Mouse (Mus musculus) kidney, postnatal 10 days (tissue): ENCODE measurements around the gene Unk.

Experiments
- DNase-seq: peaks from one replicate; pipeline ENCODE4 v3.0.0; 2021; ENCODE audit warnings: mixed read lengths

Unk gene

DNA sequence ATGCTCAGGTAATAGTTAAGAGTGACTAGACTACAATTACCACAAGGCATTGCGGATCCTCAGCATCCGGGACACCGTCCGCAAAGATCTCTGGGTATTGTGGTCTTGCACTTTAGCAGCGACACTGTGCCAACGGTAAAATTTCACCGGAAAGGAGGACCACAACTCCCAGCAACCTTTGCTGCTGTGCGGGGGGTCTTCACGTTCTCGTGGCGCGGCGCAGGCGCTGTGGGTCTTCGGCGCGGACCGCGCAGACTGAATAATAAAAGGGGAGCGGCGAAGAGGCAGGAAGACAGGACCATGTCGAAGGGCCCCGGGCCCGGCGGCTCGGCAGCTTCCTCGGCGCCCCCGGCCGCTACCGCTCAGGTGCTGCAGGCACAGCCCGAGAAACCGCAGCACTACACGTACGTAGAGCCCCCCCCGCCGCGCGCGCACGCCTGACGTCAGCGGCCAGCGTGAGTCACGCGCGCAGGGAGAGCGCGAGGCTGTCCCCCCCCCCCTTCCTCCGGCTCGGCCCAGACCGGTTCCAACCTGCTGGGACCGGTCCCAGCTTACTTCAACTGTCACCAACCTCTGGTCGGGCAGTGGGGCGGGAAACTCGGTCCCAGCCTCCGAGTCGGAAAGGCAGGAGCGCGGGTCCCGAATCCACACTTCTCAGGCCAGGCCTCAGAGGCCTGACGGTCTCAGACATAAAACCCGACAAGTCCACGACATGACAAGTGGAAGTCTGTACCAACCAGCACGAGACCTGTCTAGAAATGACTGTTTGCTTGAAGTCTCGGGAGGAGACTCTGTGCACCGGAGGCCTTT is at the start of gene Unk:
Unk (plus strand) TSS at position 235 of the 810 bp plus-strand sequence.
- peak; percentile 98 for DNase-seq

DNA sequence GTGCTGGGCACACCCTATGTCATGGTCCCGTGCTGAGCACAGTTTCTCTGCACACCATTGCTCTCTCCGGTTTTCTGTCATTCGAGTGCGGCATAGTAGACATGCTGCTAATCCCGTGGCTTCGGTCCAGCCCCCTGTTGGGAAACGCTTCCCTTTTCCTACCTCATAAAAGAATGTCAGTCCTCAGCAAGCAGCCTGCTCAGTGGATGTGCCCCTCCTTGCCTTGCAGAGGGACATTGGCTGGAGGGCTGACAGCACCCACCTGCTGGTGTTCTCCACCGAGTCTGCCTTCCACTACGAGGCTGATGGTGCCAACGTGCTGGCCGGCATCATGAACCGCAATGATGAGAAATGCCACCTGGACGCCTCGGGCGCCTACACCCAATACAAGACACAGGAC is 47.6 kb upstream of the Unk start:
- no peak for DNase-seq

DNA sequence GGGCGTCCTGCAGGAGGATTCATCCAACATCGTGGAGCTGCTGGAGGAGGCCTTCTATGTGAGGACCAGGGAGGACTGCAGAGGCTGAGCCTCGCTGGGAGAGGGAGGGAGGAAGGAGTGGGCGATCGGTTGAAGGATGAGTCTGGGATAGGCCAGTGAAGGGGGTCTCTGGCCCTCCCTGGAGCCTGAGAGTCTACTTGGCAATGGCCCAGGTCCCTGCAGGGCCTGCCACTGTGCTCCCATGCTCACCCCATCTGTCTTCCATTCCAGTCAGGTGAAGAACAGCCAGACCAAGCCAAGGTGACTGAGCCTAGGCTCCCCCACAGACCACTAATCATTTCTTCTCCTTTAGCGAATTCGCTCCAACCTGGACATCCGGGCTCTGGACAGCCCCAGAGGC is 46.8 kb upstream of the Unk start:
- DNase-seq = no peak

DNA sequence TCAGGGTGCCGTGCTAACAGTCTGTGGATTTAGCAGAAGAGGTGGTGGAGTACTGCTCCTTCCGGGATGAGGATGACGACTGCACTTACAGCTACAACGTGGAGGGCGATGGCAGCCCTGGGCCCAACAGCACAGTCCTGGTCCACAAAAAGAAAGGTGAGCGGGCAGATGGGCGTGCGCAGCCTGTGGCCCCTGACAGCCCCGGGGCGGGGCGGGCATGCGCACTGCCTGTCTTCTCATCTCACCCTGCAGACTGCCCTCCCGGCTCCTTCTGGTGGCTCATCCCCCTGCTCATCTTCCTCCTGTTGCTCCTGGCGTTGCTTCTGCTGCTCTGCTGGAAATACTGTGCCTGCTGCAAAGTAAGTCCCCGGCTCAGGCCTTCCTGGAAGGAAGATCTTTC is 40.4 kb upstream of the Unk start:
- no peak for DNase-seq

DNA sequence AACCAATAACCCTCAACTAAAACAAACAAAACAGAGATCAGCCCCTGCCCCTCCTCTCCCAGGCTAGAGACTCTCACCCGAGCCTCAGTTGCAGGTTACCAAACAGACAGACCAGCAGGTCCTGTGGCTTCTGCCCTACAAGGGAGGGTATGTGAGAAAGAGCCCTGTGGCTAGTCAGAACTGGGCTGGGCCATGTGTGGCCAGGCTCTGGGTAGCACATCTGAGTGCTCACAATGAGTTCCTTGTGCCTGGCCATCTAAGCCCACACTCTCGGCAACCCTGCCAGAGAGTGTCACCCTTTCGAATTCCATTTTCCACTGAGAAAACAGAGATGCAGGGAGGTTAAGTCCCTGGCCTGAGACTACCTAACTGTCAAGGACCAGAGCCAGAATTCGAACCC is 38.0 kb upstream of the Unk start:
- no peak for DNase-seq

DNA sequence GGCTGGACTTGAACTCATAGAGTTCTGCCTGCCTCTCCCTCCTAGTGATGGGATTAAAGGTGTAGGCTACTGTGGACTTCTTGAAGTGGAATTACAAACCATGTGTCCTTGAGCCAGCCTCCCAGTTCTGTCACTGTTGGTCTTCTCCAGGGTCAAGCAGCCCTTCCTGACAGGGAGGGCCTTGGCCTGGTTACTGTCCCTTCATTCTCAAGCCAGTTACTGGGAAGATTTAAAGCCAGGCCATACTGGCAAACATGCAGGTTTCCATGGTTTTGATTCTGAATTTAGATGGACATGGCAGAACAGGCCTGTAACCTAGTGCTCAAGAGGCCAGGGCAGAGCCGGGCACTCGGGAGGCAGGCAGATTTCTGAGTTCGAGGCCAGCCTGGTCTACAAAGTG is 34.9 kb upstream of the Unk start:
- DNase-seq = no peak

DNA sequence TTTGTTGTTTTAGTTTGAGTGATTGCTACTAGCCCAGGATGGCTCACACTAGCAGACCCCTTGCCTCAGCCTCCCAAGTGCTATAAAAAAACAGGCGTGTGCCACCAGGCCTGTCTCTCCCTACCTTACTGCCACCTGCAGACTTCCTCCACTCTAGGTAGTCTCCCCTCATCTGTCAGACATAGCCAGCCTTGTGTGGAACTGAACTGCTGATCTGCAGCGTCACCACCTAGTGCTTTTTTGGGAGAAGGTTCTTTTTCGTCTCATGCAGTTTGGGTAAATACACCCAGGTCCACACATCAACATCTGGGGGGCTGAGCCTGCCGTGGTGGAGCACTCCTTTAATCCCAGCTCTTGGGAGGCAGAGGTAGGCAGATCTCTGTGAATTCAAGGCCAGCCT is 33.1 kb upstream of the Unk start:
- DNase-seq = no peak

DNA sequence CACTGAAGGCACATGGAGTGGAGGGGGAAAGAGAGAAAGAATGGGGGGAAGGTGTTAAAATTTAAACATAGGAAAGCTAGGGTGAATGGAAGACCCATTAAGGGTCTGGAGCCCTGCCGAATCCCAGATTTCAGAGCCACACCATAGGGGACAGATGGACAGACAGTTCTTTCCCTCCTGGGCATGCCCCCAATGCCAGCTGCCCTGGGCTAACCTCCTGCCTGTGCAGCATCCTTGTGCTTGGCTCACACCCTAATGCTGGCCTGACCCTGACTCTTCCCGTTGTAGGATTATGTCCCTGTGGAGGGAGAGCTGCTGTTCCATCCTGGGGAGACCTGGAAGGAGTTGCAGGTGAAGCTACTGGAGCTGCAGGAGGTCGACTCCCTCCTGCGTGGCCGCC is 32.5 kb upstream of the Unk start:
- no peak for DNase-seq

DNA sequence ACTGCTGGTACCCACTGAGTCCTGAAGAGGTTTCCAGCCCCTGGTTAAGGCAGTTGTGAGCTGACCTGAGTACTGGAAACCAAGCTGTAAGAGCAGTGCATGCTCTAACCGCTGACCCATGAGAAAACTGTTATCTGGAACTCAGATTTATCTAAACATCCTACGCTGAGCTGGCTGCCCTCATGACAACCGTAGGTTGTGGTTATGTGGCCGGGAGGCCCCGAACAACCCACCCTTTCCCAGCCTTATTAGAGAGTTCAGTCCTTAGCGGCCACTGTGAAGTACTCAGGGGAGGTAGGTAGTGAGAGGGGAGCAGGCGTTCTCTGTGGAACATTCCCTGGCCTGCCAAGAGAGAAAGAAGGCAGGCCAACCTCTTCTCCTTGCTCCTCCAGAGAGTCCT is 31.1 kb upstream of the Unk start:
- DNase-seq = no peak

DNA sequence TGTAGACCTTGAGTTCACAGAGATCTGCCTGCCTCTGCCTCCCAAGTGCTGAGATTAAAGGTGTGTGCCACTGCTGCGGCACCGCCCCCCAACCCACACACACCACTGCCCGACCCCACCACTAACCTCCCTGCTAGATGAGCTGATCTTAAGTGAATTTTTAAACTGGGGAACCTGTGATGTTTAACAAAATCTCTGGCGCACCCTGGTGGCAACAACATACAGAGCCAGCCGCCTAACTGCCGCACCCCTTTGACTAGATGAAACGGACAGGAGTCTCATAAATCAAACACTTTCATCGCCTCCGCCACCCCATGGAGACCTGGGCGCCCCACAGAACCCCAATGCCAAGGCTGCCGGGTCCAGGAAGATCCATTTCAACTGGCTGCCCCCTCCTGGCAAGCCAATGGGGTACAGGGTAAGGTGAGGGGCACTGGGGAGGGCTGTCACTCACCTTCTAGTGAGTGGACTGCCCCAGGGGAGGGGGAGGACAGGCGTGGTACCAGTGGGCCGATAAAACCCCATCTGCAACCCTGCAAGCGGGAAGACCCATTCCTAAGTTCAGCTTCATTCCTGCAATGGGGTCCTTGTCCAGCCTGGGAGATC is 30.5 kb upstream of the Unk start:
- peak; percentile 90 for DNase-seq

DNA sequence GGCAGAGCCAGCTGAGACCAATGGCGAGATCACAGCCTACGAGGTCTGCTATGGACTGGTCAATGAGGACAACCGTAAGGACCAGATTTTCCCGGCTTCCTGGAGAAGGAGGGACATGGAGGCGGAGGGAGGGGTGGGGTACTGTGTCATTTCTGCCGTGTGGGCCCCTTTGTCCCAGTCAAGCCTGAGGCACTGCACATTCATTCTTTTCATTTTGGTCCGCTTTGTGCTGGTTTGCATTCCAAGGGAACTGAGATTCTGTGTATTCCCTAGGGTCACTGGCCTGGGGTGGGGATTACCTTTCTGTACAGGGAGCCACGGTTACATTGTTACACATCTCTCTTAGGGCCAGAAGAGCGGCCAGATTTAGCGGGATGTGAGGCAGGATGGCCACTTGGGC is 29.5 kb upstream of the Unk start:
- no peak for DNase-seq

DNA sequence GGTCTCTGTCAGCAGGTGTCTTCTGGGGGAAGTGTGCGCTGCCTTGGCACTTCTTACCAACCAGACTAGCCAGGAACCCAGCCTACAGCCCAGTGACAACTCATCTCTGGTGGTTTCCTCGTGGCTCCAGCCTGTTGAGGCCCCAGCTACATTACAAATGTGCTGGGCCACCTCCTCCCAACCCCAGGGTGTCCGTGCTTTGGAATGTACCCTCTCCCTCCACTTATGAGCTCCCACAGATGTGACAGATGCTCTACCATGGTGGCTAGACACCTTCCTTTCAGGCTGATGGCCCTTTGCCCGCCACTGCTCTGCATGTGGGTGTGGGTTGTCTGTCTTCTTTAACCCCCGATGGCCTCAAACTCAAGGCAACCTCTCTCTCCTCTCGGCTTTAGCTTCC is 28.4 kb upstream of the Unk start:
- DNase-seq = no peak

DNA sequence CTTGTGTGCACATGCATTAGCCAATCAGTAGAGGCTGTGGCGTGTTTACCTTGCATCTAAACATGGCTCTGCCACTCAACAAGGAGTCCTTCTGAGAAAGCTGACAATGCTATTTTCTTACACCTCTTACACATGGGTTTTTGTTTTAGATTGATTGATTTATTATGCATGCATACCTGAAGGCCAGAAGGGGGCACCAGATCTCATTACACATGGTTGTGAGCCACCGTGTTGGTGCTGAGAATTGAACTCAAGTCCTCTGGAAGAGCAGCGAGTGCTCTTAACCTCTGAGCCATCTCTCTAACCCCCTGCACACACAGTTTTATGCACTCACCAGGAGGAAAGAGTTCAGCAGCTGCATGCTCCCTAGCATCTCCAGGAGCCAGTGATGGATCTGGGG is 27.2 kb upstream of the Unk start:
- DNase-seq = no peak

DNA sequence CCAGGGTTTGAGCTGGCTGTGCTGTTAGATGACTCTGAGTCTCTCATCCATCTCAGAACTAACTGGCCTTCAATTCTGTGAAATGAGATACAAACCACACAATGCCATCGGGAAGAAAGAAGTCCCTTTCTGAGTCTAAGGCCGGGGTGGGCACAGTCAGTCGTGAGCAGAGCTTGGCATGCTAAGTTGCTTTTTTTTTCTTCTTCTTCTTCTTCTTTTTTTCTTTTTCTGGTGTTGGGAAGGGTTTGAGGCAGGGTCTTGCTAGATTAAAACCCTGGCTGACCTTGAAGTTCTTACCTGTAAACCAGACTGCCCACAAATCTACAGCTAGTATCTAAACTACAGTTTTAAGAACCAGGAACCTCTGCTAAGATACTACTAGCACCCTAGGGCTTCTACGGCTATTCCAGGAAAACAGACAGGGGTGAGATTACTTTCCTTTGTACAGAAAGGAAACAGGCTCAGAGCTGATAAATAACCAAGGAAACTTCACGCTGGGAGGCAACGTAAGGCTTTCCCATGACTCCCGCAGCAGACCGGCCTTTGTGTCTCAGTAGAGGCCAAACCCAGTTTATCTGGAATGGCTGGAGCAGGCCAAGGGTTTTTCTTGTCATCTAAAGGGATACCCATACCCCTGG is 25.8 kb upstream of the Unk start:
- no peak for DNase-seq

DNA sequence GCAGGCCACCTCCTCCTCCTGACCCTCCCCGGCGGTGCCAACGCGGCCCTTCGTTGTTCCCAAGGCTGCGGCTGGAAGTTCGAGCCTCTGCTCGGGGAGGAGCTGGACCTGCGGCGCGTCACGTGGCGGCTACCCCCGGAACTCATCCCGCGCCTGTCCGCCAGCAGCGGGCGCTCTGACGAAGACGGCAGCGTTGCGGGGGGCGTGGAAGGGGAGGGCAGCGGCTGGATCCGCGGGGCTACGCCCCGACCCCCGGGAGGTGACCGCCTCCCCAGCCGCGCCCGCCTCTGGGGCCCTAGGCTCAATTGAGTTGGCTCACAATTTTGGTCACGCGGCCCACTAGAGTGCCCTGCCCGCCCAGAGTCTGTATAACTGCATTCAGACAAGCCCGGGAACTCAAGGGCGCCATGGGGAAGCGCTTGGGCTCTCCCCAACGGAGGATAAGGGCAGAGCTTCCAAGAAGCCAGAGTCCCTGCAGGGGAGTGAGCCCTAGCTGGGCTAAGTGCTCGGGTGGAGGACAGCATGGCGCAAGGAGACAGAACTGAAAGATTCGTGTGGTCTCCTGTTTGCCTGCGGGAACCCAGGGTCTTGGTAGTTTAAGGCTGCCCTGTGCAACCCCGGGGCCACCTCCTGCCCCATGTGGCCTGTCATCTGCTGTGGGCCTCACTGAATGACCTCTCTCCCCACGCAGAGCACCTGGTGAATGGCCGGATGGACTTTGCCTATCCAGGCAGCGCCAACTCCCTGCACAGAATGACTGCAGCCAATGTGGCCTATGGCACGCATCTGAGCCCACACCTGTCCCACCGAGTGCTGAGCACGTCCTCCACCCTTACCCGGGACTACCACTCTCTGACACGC is 25.1 kb upstream of the Unk start:
- peak; percentile 90 for DNase-seq

DNA sequence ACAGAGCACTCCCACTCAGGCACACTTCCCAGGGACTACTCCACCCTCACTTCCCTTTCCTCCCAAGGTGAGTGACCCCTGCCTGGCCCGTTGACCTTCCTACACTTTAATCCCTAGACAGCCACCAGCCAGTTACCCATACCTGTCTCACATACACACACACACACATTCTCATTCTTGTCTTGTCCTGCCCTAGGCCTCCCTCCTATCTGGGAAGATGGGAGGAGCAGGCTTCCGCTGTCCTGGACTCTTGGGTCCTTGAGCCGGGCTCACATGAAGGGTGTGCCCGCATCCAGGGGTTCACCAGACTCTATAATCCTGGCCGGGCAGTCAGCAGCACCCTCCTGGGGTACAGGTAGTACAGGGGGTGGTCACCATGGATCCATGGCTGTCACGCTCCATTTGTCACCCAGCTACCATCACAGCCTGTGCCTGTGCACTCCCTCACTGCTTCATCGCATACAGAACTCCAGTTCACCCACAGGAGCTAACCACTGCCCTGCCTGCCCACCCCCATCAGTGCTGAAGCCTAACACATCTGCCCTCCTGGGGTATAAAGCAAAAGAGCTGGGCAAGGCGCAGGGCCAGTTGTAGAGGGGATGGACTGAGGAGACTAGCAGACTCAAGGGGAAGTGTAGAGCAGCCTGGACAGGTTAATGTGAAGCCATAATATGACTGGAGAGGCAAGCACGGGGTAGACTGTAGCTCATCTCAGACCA is 24.3 kb upstream of the Unk start:
- DNase-seq = no peak

DNA sequence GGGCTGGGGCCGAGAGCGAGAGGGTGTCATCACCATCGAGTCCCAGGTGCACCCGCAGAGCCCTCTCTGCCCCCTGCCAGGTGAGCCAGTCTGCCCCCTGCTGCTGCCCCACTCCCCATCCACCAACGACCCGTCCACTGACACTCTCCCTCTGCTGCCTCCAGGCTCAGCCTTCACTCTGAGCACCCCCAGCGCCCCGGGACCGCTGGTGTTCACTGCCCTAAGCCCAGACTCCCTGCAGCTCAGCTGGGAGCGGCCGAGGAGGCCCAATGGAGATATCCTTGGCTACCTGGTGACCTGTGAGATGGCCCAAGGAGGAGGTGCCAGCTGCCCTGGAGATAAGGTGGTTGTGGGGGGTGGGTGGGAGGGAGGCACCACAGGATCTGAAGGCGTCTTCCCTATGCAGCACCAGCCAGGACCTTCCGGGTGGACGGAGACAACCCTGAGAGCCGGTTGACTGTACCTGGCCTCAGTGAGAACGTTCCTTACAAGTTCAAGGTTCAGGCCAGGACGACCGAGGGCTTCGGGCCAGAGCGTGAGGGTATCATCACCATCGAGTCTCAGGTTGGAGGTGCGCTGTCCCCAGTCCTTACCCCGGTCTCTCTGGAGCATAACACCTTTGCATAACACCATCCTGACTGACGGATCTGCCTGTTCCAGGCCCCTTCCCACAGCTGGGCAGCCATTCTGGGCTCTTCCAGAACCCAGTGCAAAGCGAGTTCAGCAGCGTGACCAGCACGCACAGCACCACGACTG is 22.8 kb upstream of the Unk start:
- peak; percentile 13 for DNase-seq

DNA sequence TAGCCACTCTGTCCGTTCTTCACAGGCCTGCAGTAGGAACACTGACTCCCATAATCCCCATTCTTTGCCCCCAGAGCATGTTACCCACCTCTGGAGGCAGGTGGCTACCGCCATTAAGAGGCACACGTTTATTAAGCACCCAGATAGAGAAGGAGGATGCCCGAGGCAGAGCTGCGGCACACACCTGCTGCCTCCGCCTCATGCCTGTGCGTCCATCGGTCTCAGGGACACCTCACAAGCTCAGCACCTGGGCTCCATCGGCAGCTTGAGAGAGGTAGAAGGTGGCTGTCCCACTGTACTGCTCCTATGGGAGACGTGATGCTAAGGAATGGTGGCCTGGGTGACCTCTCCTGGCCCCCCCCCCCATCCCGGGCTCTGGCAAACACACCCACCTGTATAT is 21.7 kb upstream of the Unk start:
- no peak for DNase-seq

DNA sequence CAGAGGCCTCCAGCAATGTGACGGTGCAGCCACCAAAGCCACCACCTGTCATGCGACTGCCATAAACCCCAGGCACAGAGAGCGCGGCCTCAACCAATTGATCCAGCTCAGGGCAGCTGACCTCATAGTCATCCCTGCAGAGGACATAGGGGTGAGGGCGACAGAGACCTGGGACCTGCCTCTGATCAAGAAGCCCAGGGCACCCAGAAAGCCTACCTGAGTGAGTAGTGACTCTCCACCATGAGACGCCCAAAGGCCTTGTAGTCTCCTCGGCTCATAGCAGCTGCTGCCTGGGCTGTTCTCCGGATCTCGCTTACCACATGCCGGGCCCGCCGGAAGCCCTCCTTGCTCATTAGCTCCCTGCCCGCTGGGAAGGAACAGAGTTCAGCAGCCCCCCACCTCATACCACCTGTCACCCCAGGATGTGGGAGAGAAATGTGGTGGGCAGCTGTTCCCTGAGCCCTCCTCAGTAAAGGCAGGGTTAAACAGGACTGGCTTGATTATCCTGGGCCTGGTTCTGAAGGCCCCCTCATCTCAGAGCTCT is 21.2 kb upstream of the Unk start:
- no peak for DNase-seq

DNA sequence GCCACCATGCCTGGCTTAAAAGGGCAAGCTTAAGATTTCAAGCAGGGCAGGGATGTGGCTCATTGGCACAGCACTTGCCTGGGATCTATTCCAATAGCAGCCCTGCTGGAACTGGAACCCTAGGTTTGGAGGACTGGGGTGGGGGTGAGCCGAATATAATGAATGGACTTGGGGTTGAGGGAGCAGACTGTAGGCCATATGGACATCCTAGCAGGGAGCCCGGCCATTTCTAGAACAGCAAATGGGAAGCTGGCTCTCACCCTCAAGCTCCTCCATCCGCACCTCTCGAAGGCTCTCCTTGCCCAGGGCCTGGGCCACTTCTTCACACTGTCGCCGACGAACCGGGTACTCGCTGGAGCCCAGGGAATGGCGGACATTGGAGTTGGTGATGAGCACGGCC is 20.5 kb upstream of the Unk start:
- no peak for DNase-seq

DNA sequence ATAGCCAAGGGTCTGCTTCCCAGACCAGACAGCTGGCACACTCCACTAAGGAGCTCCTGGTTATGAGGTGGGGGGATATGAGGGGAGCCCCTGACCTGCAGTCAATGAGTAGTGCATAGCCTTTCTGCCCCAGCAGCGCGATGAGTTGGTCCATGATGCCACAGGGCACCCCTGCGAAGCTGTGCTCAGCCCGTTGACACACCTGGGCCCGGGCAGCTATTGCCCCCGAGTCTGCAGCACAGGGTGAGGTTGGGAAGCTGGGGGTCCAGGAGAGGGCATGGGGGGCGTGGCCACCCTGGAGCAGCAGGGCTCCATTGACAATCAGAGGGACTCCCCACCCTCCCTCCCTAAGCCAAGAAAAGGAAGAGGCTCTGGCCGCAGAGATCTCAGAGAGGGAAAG is 20.0 kb upstream of the Unk start:
- no peak for DNase-seq

DNA sequence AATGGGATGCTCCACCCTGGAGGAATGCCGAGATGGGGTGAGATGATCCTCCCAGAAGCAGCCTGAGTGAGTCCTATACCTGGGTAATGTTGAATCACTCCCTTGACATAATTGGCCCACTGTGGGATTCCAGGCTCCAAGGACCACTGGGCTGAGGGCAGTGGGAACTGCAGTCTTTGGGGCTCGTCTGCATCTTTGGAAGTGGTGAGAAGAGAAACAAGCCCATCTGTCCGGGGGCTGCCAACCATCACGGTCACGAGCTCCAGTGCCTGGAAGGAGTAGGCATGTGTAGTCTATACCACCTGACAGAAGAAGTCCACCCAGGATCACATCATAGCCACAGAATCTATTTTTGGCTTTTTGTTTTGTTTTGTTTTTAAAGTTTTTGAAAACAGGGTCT is 19.2 kb upstream of the Unk start:
- DNase-seq = no peak
